ENCODE assay signal across 7 mouse cellular contexts in genomic region chr17:46327413-46327905, GRCm38 (mm10). TPM values are rescaled to one million over a fixed set of nuclear protein-coding genes. Genes with fewer than 3 reads are reported as not detected.
A peak's percentile ranks its signal among the peaks of the same experiment; 100 is the strongest.
DNase-seq lines count a peak whose midpoint lies in the region; ATAC-seq and TF ChIP-seq lines count a peak whose summit lies in the region.

No protein-coding gene starts in this region.

- 0 out of 2 replicates have a peak overlapping the region, but pooled peaks have one; percentile 5 for H3K27ac ChIP-seq in embryonic facial prominence, embryonic 11.5 days (replicated peaks; ENCODE audit: low read depth, low read length)
- H3K27ac ChIP-seq in intestine, embryonic 14.5 days (ENCODE audit: low read depth), result peak overlapping the region; percentile 88
- peak overlapping the region; percentile 82 for H3K27ac ChIP-seq in neural tube, embryonic 14.5 days (ENCODE audit: low read depth, low read length)

- no peaks in the 10 kb centered on the region for H3K27me3 ChIP-seq in embryonic facial prominence, embryonic 11.5 days (ENCODE audit: control insufficient read depth, insufficient read depth, low read length)
- no peaks in the 10 kb centered on the region for H3K27me3 ChIP-seq in intestine, embryonic 14.5 days (replicated peaks; ENCODE audit: control insufficient read depth, insufficient read depth, low read length)
- H3K27me3 ChIP-seq in neural tube, embryonic 14.5 days (ENCODE audit: control insufficient read depth, insufficient read depth, low read length), result no peaks in the 10 kb centered on the region

- H3K36me3 ChIP-seq in embryonic facial prominence, embryonic 11.5 days (replicated peaks; ENCODE audit: control insufficient read depth, insufficient read depth, low read depth, low read length), result no peaks in the 10 kb centered on the region
- no peaks in the 10 kb centered on the region for H3K36me3 ChIP-seq in intestine, embryonic 14.5 days (ENCODE audit: control insufficient read depth, insufficient read depth, low read length)
- no peaks in the 10 kb centered on the region; the same call in 1 of the 2 replicates for H3K36me3 ChIP-seq in neural tube, embryonic 14.5 days (ENCODE audit: control insufficient read depth, insufficient read depth, low read length)

- ATAC-seq in embryonic facial prominence, embryonic 11.5 days (replicated peaks; ENCODE audit: insufficient number of reproducible peaks, low FRiP score, low TSS enrichment, low read depth), result no peak
- ATAC-seq in intestine, embryonic 14.5 days (replicated peaks; ENCODE audit: low FRiP score, low TSS enrichment, low read depth), result no peak
- ATAC-seq in neural tube, embryonic 14.5 days (ENCODE audit: low read depth), result no peak
- no peak for ATAC-seq in megakaryocyte-erythroid progenitor cell, adult 5-6 weeks (replicated peaks; ENCODE audit: low FRiP score, low TSS enrichment, poor library complexity, severe bottlenecking)

- H3K9ac ChIP-seq in embryonic facial prominence, embryonic 11.5 days (replicated peaks; ENCODE audit: low read length), result peak overlapping the region; percentile 59
- H3K9ac ChIP-seq in intestine, embryonic 14.5 days (ENCODE audit: low read length), result peak overlapping the region; percentile 68
- peak overlapping the region; percentile 68 for H3K9ac ChIP-seq in neural tube, embryonic 14.5 days (replicated peaks; ENCODE audit: low read depth, low read length)

- no peak for DNase-seq in lung, adult 2 months
- no peak for DNase-seq in lung, postnatal 36 days
- no peak for DNase-seq in embryonic facial prominence, embryonic 11.5 days (ENCODE audit: low spot score)
- no peak for DNase-seq in intestine, embryonic 14.5 days (ENCODE audit: low spot score)
- no peak for DNase-seq in left cerebral cortex, adult 9 months (ENCODE audit: low spot score in 2 of 2)

- H3K9me3 ChIP-seq in embryonic facial prominence, embryonic 11.5 days (replicated peaks; ENCODE audit: control insufficient read depth, low read length), result no peaks in the 10 kb centered on the region
- H3K9me3 ChIP-seq in intestine, embryonic 14.5 days (ENCODE audit: control insufficient read depth, low read length), result no peaks in the 10 kb centered on the region
- H3K9me3 ChIP-seq in neural tube, embryonic 14.5 days (ENCODE audit: control insufficient read depth, low read length), result no peaks in the 10 kb centered on the region

- H3K4me1 ChIP-seq in lung, adult 2 months (ENCODE audit: control insufficient read depth, insufficient read depth, low read length), result peaks cover 5% of the 10 kb centered on the region; the same call in 1 of the 2 replicates
- H3K4me1 ChIP-seq in embryonic facial prominence, embryonic 11.5 days (ENCODE audit: control insufficient read depth, insufficient read depth, low read length), result no peaks in the 10 kb centered on the region
- H3K4me1 ChIP-seq in intestine, embryonic 14.5 days (replicated peaks; ENCODE audit: control insufficient read depth, insufficient read depth, low read length), result no peaks in the 10 kb centered on the region; the same call in 1 of the 2 replicates
- H3K4me1 ChIP-seq in neural tube, embryonic 14.5 days (ENCODE audit: control insufficient read depth, insufficient read depth, low read length), result peaks cover 9% of the 10 kb centered on the region; the same call in 1 of the 2 replicates

- peak overlapping the region; percentile 76 for H3K4me2 ChIP-seq in embryonic facial prominence, embryonic 11.5 days (ENCODE audit: low read depth, low read length)
- peak overlapping the region; percentile 91 for H3K4me2 ChIP-seq in intestine, embryonic 14.5 days (ENCODE audit: low read length)
- H3K4me2 ChIP-seq in neural tube, embryonic 14.5 days (ENCODE audit: low read depth, low read length), result peak overlapping the region; percentile 56

- TF ChIP-seq POLR2A in lung, adult 2 months (IDR thresholded peaks at IDR 0.05; ENCODE audit: borderline replicate concordance, extremely low read depth, low read depth, low read length), result no peak

- 5% methylated on average over 27 of the region's 27 CpGs for WGBS in lung, adult 2 months
- 3% methylated on average over 27 of the region's 27 CpGs for WGBS in embryonic facial prominence, embryonic 11.5 days
- 3% methylated on average over 27 of the region's 27 CpGs for WGBS in intestine, embryonic 14.5 days
- WGBS in neural tube, embryonic 14.5 days, result 3% methylated on average over 27 of the region's 27 CpGs

- no peak for TF ChIP-seq CTCF in lung, adult 2 months (IDR thresholded peaks at IDR 0.05; ENCODE audit: insufficient read depth, low read length)

- peak overlapping the region; percentile 78 for H3K4me3 ChIP-seq in lung, adult 2 months (replicated peaks; ENCODE audit: extremely low read depth, low read depth, low read length)
- peak overlapping the region; percentile 57 for H3K4me3 ChIP-seq in embryonic facial prominence, embryonic 11.5 days (ENCODE audit: low read depth, low read length)
- H3K4me3 ChIP-seq in intestine, embryonic 14.5 days (ENCODE audit: low read depth, low read length), result peak overlapping the region; percentile 77
- peak overlapping the region; percentile 56 for H3K4me3 ChIP-seq in neural tube, embryonic 14.5 days (ENCODE audit: low read depth, low read length)

RNA-seq across cellular contexts. Expression of gene Abcc10, which starts 0.7 kb away (rescaled TPM):
- 13.1 and 15.1 TPM in 2 replicates for polyA plus RNA-seq in lung, adult 2 months (2012; rRNA removed)
- polyA plus RNA-seq in embryonic facial prominence, embryonic 11.5 days (2014; fragmentation: Nextera tagmentation; extraction: Ambion mirVana), result 3.2 and 3.6 TPM in 2 replicates
- 5.4 and 5.6 TPM in 2 replicates for polyA plus RNA-seq in intestine, embryonic 14.5 days (2014; fragmentation: Nextera tagmentation; extraction: Ambion mirVana)
- 9.3 and 9.9 TPM in 2 replicates for polyA plus RNA-seq in neural tube, embryonic 14.5 days (2014; fragmentation: Nextera tagmentation; extraction: Ambion mirVana)
- 5.8 and 7.0 TPM in 2 replicates for total RNA-seq in megakaryocyte-erythroid progenitor cell, adult 5-6 weeks (2014; fragmentation: Nextera tagmentation)
- total RNA-seq in megakaryocyte-erythroid progenitor cell, adult 5-6 weeks (2017), result 1.6 and 8.7 TPM in 2 replicates

RNA-seq across cellular contexts. Expression of gene Dlk2, which starts 30.2 kb away (rescaled TPM):
- polyA plus RNA-seq in lung, adult 2 months (2012; rRNA removed), result 0.54 and 3.1 TPM in 2 replicates
- polyA plus RNA-seq in embryonic facial prominence, embryonic 11.5 days (2014; fragmentation: Nextera tagmentation; extraction: Ambion mirVana), result 1.2 and 2.0 TPM in 2 replicates
- 0.19 and 0.58 TPM in 2 replicates for polyA plus RNA-seq in intestine, embryonic 14.5 days (2014; fragmentation: Nextera tagmentation; extraction: Ambion mirVana)
- 13.8 and 18.8 TPM in 2 replicates for polyA plus RNA-seq in neural tube, embryonic 14.5 days (2014; fragmentation: Nextera tagmentation; extraction: Ambion mirVana)
- total RNA-seq in megakaryocyte-erythroid progenitor cell, adult 5-6 weeks (2014; fragmentation: Nextera tagmentation), result not detected in 2 replicates
- total RNA-seq in megakaryocyte-erythroid progenitor cell, adult 5-6 weeks (2017), result not detected in 2 replicates

RNA-seq across cellular contexts. Expression of gene Tjap1, which starts 44.6 kb away (rescaled TPM):
- 45.2 TPM in 2 replicates for polyA plus RNA-seq in lung, adult 2 months (2012; rRNA removed)
- 38.5 and 43.7 TPM in 2 replicates for polyA plus RNA-seq in embryonic facial prominence, embryonic 11.5 days (2014; fragmentation: Nextera tagmentation; extraction: Ambion mirVana)
- 32.4 and 35.7 TPM in 2 replicates for polyA plus RNA-seq in intestine, embryonic 14.5 days (2014; fragmentation: Nextera tagmentation; extraction: Ambion mirVana)
- 21.8 and 24.7 TPM in 2 replicates for polyA plus RNA-seq in neural tube, embryonic 14.5 days (2014; fragmentation: Nextera tagmentation; extraction: Ambion mirVana)
- 20.1 and 24.5 TPM in 2 replicates for total RNA-seq in megakaryocyte-erythroid progenitor cell, adult 5-6 weeks (2014; fragmentation: Nextera tagmentation)
- 15.8 and 18.5 TPM in 2 replicates for total RNA-seq in megakaryocyte-erythroid progenitor cell, adult 5-6 weeks (2017)

RNA-seq across cellular contexts. Expression of gene Zfp318, which starts 56.1 kb away (rescaled TPM):
- 11.2 and 12.5 TPM in 2 replicates for polyA plus RNA-seq in lung, adult 2 months (2012; rRNA removed)
- 12.1 and 15.3 TPM in 2 replicates for polyA plus RNA-seq in embryonic facial prominence, embryonic 11.5 days (2014; fragmentation: Nextera tagmentation; extraction: Ambion mirVana)
- polyA plus RNA-seq in intestine, embryonic 14.5 days (2014; fragmentation: Nextera tagmentation; extraction: Ambion mirVana), result 8.5 and 14.6 TPM in 2 replicates
- 30.0 and 32.5 TPM in 2 replicates for polyA plus RNA-seq in neural tube, embryonic 14.5 days (2014; fragmentation: Nextera tagmentation; extraction: Ambion mirVana)
- 14.3 and 22.2 TPM in 2 replicates for total RNA-seq in megakaryocyte-erythroid progenitor cell, adult 5-6 weeks (2014; fragmentation: Nextera tagmentation)
- 17.3 and 41.5 TPM in 2 replicates for total RNA-seq in megakaryocyte-erythroid progenitor cell, adult 5-6 weeks (2017)

Comparison
In these comparisons a context has a peak if more than half of its experiments do, and no peak if none do; other contexts are left out.
1. H3K27ac ChIP-seq: peak in every context shown above with its lines; median percentile 88 in intestine, embryonic 14.5 days; 82 in neural tube, embryonic 14.5 days; 5 in embryonic facial prominence, embryonic 11.5 days.